Mouse (Mus musculus) erythroblast, embryonic 14.5 days (primary cell): ENCODE measurements around the gene Vmn2r77.

Experiments used
- GATA1 ChIP-seq: IDR thresholded peaks from 2 replicates; pipeline ENCODE4 v1.6.1; 2012; ENCODE audit warnings: low read length, inconsistent platforms, mixed read lengths
- TAL1 ChIP-seq: IDR thresholded peaks from 3 replicates; pipeline ENCODE4 v1.6.1; 2012; ENCODE audit warnings: low read length, inconsistent platforms, mixed read lengths

GRCm38 (mm10) chr7:86760751-86761150 lies 34.1 kb upstream of the Vmn2r77 start:
- no peak for TF ChIP-seq GATA1
- TF ChIP-seq TAL1 = no peak
